Mouse (Mus musculus): Measurements from ENCODE around the gene Tmem204. TPM values are rescaled to one million over a fixed set of nuclear protein-coding genes. Genes with fewer than 3 reads are reported as not detected.
"Not testable (repeated sequence)": the region's sequence is repeated elsewhere in the genome, so short reads cannot be mapped to it uniquely, and the experiment has no call there.

Tmem204 gene
- polyA plus RNA-seq (2014; fragmentation: Nextera tagmentation; extraction: Ambion mirVana): 11.3 and 12.4 TPM in 2 replicates

DNA sequence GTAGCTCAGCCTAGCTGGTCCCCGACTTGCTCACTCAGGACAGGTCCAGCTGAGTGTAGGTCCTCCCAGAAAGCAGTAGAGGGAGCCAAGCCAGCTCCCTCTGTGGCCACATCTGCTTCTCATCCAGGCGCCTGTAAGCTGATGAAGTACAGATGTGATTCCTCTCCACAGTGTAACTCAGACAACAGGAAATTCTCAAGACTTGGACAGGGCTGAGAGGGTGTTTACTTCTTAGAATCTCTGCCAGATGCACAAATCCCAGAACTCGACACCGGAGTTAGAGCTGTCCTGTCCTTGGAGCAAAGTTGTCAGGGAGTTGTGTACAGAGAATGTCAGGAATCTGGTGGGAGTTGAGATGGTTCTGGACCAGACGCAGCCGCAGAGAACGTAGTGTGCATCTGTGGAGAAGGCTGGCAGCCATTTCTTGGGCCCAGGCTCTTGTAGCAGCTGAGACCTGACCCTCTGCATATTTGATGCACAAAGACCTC, at the start of gene Tmem204:
Tmem204 (minus strand) TSS at position 148 of the 488 bp plus-strand sequence.
- DNase-seq (ENCODE audit: low spot score) (no peak), ATAC-seq (ENCODE audit: low FRiP score) (no peak)
- 0 out of 2 replicates have a peak, but pooled peaks cover 4% of the 10 kb centered on the region for H3K4me1 ChIP-seq (replicated peaks; ENCODE audit: control insufficient read depth, insufficient read depth, low read length)
- H3K27me3 ChIP-seq (ENCODE audit: control insufficient read depth, insufficient read depth, low read length): no peaks in the 10 kb centered on the region
- peaks cover 4% of the 10 kb centered on the region; the same call in 1 of the 2 replicates for H3K36me3 ChIP-seq (replicated peaks; ENCODE audit: control insufficient read depth, insufficient read depth)
- H3K4me3 ChIP-seq (replicated peaks; ENCODE audit: low read length): no peak within 1 kb of the TSS
- no peaks in the 10 kb centered on the region for H3K9me3 ChIP-seq (ENCODE audit: control insufficient read depth, low read length)
- WGBS: 69% methylated on average over 7 of the region's 7 CpGs
- H3K4me2 ChIP-seq (replicated peaks): no peak within 1 kb of the TSS
- peak within 1 kb of the TSS; percentile 69 for H3K27ac ChIP-seq
- no peak within 1 kb of the TSS for H3K9ac ChIP-seq

DNA sequence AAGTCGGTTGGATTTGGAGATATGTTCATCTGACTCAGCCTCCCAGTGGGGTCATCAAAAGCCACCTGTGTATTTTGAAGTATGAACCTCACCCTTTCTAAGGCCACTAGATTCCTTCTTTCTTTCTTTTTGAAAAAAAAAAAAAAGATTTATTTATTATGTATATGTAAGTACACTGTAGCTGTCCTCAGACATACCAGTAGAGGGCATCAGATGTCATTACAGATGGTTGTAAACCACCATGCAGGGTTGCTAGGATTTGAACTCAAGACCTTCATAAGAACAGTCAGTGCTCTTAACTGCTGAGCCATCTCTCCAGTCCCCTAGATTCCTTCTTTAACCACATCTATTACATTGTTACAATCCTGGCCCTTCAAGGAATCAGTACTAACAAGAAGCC, 46.7 kb upstream of the Tmem204 start:
- Histone ChIP-seq H3K9ac (no peak overlapping the region), H3K4me1 (replicated peaks; ENCODE audit: control insufficient read depth, insufficient read depth, low read length) (peaks cover 7% of the 10 kb centered on the region), H3K27me3 (ENCODE audit: control insufficient read depth, insufficient read depth, low read length) (no peaks in the 10 kb centered on the region), H3K9me3 (ENCODE audit: control insufficient read depth, low read length) (no peaks in the 10 kb centered on the region), H3K27ac (no peak overlapping the region), H3K4me3 (replicated peaks; ENCODE audit: low read length) (no peak overlapping the region), H3K4me2 (replicated peaks) (no peak overlapping the region), H3K36me3 (replicated peaks; ENCODE audit: control insufficient read depth, insufficient read depth) (no peaks in the 10 kb centered on the region)
- DNase-seq (ENCODE audit: low spot score): no peak
- WGBS: 85% methylated on average over 1 of the region's 1 CpGs
- no peak for ATAC-seq (ENCODE audit: low FRiP score)

DNA sequence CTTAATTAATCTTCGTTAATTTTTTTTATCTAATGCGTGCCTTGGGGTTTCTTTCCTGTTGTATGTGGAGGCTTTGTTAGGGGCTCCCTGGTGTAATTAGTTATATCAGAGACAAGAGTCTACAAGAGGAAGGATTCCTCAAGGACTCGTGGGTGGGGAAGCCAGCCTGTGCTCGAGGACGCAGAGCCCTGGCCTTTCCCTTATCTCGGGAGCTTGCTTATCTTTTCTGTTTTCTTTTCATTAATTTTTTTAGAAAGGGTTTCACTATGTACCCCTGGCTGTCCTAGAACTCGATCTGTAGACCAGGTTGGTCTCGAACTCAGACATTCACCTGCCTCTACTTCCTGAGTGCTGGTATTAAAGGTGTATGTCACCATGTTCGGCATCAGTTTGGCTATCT, 44.3 kb upstream of the Tmem204 start:
- 78% methylated on average over 9 of the region's 9 CpGs for WGBS
- H3K36me3 ChIP-seq (replicated peaks; ENCODE audit: control insufficient read depth, insufficient read depth): no peaks in the 10 kb centered on the region
- H3K27me3 ChIP-seq (ENCODE audit: control insufficient read depth, insufficient read depth, low read length): no peaks in the 10 kb centered on the region
- no peak overlapping the region for H3K4me2 ChIP-seq (replicated peaks)
- H3K4me3 ChIP-seq (replicated peaks; ENCODE audit: low read length): no peak overlapping the region
- ATAC-seq (ENCODE audit: low FRiP score) (no peak), DNase-seq (ENCODE audit: low spot score) (no peak)
- H3K9me3 ChIP-seq (ENCODE audit: control insufficient read depth, low read length): no peaks in the 10 kb centered on the region
- H3K27ac ChIP-seq: no peak overlapping the region
- H3K4me1 ChIP-seq (replicated peaks; ENCODE audit: control insufficient read depth, insufficient read depth, low read length): no peaks in the 10 kb centered on the region
- H3K9ac ChIP-seq: no peak overlapping the region

DNA sequence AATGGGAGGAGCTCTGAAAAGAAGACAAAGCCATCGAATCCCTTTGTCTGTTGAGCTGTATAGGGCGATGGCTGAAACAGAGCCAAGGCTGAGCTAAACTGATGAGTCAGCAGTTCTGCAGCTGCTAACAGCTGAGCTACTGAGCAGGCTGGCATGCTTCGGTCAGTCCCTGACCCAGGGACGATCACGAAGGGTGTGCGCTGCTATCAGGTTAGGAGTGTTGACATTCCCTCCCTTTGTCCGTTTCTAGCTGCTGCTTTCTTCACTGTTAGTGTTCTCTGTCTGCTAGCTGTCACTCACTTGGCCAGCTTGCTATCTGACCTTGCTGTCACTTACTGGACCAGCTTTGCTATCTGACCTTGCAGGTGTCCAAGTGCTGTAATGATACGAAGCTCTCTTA, 43.7 kb upstream of the Tmem204 start:
- Histone ChIP-seq H3K4me3 (replicated peaks; ENCODE audit: low read length) (no peak overlapping the region), H3K27ac (no peak overlapping the region), H3K36me3 (replicated peaks; ENCODE audit: control insufficient read depth, insufficient read depth) (no peaks in the 10 kb centered on the region), H3K4me1 (replicated peaks; ENCODE audit: control insufficient read depth, insufficient read depth, low read length) (no peaks in the 10 kb centered on the region), H3K9me3 (ENCODE audit: control insufficient read depth, low read length) (no peaks in the 10 kb centered on the region), H3K9ac (no peak overlapping the region), H3K27me3 (ENCODE audit: control insufficient read depth, insufficient read depth, low read length) (no peaks in the 10 kb centered on the region), H3K4me2 (replicated peaks) (no peak overlapping the region)
- ATAC-seq (ENCODE audit: low FRiP score) (no peak), DNase-seq (ENCODE audit: low spot score) (peak; percentile 28)
- WGBS: 49% methylated on average over 8 of the region's 8 CpGs

DNA sequence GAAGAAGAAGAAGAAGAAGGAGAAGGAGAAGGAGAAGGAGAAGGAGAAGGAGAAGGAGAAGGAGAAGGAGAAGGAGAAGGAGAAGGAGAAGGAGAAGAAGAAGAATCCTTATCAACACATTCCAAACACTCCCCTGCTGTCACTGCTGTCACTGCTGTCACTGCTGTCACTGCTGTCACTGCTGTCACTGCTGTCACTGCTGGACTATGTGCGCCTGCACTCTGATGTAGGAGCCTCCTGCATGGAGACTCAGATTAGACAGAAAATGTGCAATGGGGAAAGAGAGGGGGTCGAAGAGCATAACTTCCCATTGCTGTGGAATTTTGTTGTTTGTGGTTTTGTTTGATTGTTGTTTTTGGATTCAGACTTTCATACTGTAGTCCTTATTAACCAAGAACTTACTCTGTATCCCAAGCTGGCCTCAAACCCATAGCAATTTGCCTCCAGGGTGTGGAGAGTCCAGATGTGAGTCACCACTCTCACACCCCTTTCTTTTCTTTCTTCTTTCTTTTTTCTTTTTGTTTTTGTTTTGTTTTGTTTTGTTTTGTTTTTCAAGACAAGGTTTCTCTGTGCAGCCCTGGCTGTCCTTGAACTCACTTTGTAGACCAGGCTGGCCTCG, 42.2 kb upstream of the Tmem204 start:
- DNase-seq (ENCODE audit: low spot score); H3K4me2 ChIP-seq (replicated peaks); H3K4me1 ChIP-seq (replicated peaks; ENCODE audit: control insufficient read depth, insufficient read depth, low read length); ATAC-seq (ENCODE audit: low FRiP score); H3K27ac ChIP-seq; H3K27me3 ChIP-seq (ENCODE audit: control insufficient read depth, insufficient read depth, low read length); H3K9me3 ChIP-seq (ENCODE audit: control insufficient read depth, low read length); H3K36me3 ChIP-seq (replicated peaks; ENCODE audit: control insufficient read depth, insufficient read depth); H3K4me3 ChIP-seq (replicated peaks; ENCODE audit: low read length); H3K9ac ChIP-seq: not testable (repeated sequence)
- 79% methylated on average over 3 of the region's 3 CpGs for WGBS

DNA sequence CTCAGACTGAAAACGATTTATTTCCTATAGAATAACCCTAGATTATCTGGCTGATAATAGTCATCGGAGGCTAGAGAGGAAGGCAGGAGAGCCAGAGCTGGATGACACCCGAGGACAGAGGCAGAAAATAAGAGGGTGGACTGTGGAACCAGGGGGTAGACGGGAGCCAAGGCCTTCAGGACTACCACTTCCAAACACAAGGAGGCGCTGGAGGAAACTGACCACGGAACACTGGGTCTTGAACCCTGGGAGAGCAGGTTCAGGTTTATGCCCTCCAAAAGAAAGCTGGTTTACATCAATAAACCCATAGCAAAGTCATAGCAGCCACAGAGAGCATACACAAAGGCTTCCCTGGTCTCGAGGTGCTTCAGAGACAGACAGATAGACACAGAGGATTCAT, 40.6 kb upstream of the Tmem204 start:
- no peaks in the 10 kb centered on the region for H3K4me1 ChIP-seq (replicated peaks; ENCODE audit: control insufficient read depth, insufficient read depth, low read length)
- no peaks in the 10 kb centered on the region for H3K36me3 ChIP-seq (replicated peaks; ENCODE audit: control insufficient read depth, insufficient read depth)
- H3K27ac ChIP-seq: no peak overlapping the region
- peaks cover 4% of the 10 kb centered on the region; the same call in 1 of the 2 replicates for H3K27me3 ChIP-seq (ENCODE audit: control insufficient read depth, insufficient read depth, low read length)
- DNase-seq (ENCODE audit: low spot score) (no peak), ATAC-seq (ENCODE audit: low FRiP score) (no peak)
- WGBS: 30% methylated on average over 7 of the region's 7 CpGs
- no peak overlapping the region for H3K9ac ChIP-seq
- H3K9me3 ChIP-seq (ENCODE audit: control insufficient read depth, low read length): no peaks in the 10 kb centered on the region
- no peak overlapping the region for H3K4me2 ChIP-seq (replicated peaks)
- no peak overlapping the region for H3K4me3 ChIP-seq (replicated peaks; ENCODE audit: low read length)

DNA sequence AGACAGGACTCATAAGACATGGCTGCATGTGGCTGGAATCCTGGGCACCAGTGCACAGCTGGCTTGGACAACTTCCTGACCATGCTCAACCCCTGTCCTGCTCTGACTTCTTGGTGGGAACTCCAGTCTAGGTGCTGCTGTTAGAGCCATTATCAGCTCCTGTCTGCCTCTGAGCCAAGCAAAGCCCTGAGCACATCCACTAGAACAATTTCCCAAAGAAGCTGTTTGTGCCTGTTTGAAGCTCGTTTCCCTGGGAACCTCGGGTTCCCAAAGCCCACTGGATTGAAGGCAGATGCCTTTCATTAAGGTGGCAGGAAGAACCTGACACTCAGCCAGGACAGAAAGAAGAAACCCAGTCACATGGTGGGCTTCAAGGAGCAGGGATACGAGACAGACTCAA, 37.0 kb upstream of the Tmem204 start, which contains the start of gene Ptx4:
Ptx4 (plus strand) TSS at position 355 of the 400 bp plus-strand sequence.
- 48% methylated on average over 3 of the region's 3 CpGs for WGBS
- DNase-seq (ENCODE audit: low spot score): no peak
- H3K36me3 ChIP-seq (replicated peaks; ENCODE audit: control insufficient read depth, insufficient read depth): no peaks in the 10 kb centered on the region
- no peak within 1 kb of the TSS for H3K4me3 ChIP-seq (replicated peaks; ENCODE audit: low read length)
- ATAC-seq (ENCODE audit: low FRiP score): no peak
- H3K4me2 ChIP-seq (replicated peaks): no peak within 1 kb of the TSS
- no peaks in the 10 kb centered on the region for H3K9me3 ChIP-seq (ENCODE audit: control insufficient read depth, low read length)
- H3K27me3 ChIP-seq (ENCODE audit: control insufficient read depth, insufficient read depth, low read length): peaks cover 4% of the 10 kb centered on the region; the same call in 1 of the 2 replicates
- 0 out of 2 replicates have a peak, but pooled peaks cover 4% of the 10 kb centered on the region for H3K4me1 ChIP-seq (replicated peaks; ENCODE audit: control insufficient read depth, insufficient read depth, low read length)
- H3K9ac ChIP-seq: no peak within 1 kb of the TSS
- H3K27ac ChIP-seq: no peak within 1 kb of the TSS

DNA sequence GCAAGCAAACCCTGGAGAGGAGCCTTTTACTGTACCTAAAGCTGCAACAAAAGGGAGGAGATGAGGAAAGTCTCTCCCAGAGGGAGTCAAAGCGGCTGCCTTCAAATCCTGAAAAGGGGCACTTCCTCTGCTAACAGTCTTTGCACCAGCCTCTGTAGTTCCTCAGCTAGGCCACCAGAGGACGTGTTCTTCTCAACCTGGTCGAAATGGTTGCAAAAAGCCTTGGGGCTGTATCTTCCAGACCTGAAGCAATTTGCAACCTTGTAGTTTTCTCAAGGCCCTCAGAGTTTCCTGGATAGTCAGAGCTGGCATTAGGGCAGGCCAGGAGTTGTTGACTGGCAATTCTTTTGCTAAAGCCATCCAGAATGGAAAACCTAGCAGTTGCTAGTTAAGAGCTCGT, 33.9 kb upstream of the Tmem204 start:
- no peak overlapping the region for H3K4me2 ChIP-seq (replicated peaks)
- no peak overlapping the region for H3K9ac ChIP-seq
- no peak for DNase-seq (ENCODE audit: low spot score)
- H3K4me3 ChIP-seq (replicated peaks; ENCODE audit: low read length): no peak overlapping the region
- WGBS: 30% methylated on average over 4 of the region's 4 CpGs
- 0 out of 2 replicates have a peak, but pooled peaks cover 8% of the 10 kb centered on the region for H3K36me3 ChIP-seq (replicated peaks; ENCODE audit: control insufficient read depth, insufficient read depth)
- ATAC-seq (ENCODE audit: low FRiP score): no peak
- H3K4me1 ChIP-seq (replicated peaks; ENCODE audit: control insufficient read depth, insufficient read depth, low read length): peaks cover 9% of the 10 kb centered on the region; the same call in 1 of the 2 replicates
- H3K27me3 ChIP-seq (ENCODE audit: control insufficient read depth, insufficient read depth, low read length): peaks cover 4% of the 10 kb centered on the region; the same call in 1 of the 2 replicates
- H3K9me3 ChIP-seq (ENCODE audit: control insufficient read depth, low read length): no peaks in the 10 kb centered on the region
- H3K27ac ChIP-seq: no peak overlapping the region

DNA sequence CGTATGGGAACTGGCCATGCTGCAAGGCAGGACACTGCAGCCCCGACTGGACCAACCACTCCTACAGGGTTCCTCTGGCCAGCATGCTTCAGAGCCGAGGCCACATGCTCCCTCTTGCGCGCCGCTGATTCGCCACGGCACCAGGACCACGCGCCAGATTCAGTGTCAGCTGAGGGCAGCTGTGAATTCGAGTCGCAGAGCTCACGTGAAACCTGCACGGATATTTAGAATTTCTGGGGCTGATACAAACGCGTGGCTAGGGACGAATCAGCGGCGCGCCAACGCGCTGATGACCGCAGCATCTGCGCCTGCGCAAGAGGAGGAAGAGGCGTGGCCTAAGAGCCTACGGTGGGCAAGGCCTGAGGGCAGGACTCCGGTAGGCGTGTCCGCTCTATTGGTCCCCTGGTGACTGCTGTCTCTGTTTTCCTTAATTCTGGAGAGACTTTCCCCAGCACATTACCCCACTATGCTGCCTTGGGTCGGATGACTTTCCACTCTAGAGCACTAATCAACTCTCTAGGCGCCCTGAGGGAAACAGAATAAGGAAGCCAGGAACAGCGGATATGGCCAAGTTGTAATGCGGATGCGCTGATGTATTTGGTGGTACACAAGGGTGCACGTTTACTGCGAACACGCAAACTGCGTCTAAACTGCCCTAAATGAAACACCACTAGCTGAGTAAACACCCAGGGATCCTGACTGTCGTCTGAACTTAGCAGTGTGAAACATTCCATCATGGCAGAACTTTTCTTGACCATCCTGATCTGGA, 32.5 kb upstream of the Tmem204 start, which contains the start of gene Telo2:
Telo2 (minus strand) TSS at position 304 of the 769 bp plus-strand sequence.
- Histone ChIP-seq H3K4me2 (replicated peaks) (peak within 1 kb of the TSS; percentile 89), H3K4me3 (replicated peaks; ENCODE audit: low read length) (peak within 1 kb of the TSS; percentile 54), H3K4me1 (replicated peaks; ENCODE audit: control insufficient read depth, insufficient read depth, low read length) (peaks cover 9% of the 10 kb centered on the region; the same call in 1 of the 2 replicates), H3K9ac (peak within 1 kb of the TSS; percentile 72), H3K36me3 (replicated peaks; ENCODE audit: control insufficient read depth, insufficient read depth) (peaks cover 13% of the 10 kb centered on the region; the same call in 1 of the 2 replicates), H3K27ac (peak within 1 kb of the TSS; percentile 89), H3K27me3 (ENCODE audit: control insufficient read depth, insufficient read depth, low read length) (peaks cover 4% of the 10 kb centered on the region; the same call in 1 of the 2 replicates), H3K9me3 (ENCODE audit: control insufficient read depth, low read length) (no peaks in the 10 kb centered on the region)
- DNase-seq (ENCODE audit: low spot score) (peak; percentile 94), ATAC-seq (ENCODE audit: low FRiP score) (peak; percentile 92)
- WGBS: 5% methylated on average over 40 of the region's 40 CpGs

Measured in hindbrain, embryonic 14.5 days (tissue).